Mouse (Mus musculus) stomach, embryonic 16.5 days (tissue): ENCODE measurements around the gene Gucy1b2. TPM values are rescaled to one million over a fixed set of nuclear protein-coding genes. Genes with fewer than 3 reads are reported as not detected.
A peak's percentile ranks its signal among the peaks of the same experiment; 100 is the strongest.

Experiments used
- ATAC-seq: fragments of 200-750 bp; cut with Nextera tagmentation; 2 replicates; pipeline ENCODE4 v1.8.0; 2017; ENCODE audit warnings: moderate number of reproducible peaks, moderate TSS enrichment; ENCODE audit not compliant: insufficient read depth, low FRiP score
- H3K27ac ChIP-seq: fragments of 300-500 bp; sonication (generic); 2 replicates; pipeline ENCODE4 v1.5.1; 2014; ENCODE audit warnings: low read length
- H3K27me3 ChIP-seq: fragments of 300-500 bp; sonication (generic); 2 replicates; pipeline ENCODE4 v1.6.1; 2014; ENCODE audit warnings: low read length, control low read depth, mixed read lengths; ENCODE audit not compliant: control insufficient read depth, insufficient read depth
- H3K36me3 ChIP-seq: fragments of 300-500 bp; sonication (generic); 2 replicates; pipeline ENCODE4 v1.6.1; 2014; ENCODE audit warnings: low read length; ENCODE audit not compliant: control insufficient read depth, insufficient read depth
- H3K4me1 ChIP-seq: fragments of 300-500 bp; sonication (generic); 2 replicates; pipeline ENCODE4 v1.6.1; 2014; ENCODE audit warnings: low read length, control low read depth, mixed read lengths; ENCODE audit not compliant: control insufficient read depth, insufficient read depth
- H3K4me2 ChIP-seq: fragments of 300-500 bp; sonication (generic); 2 replicates; pipeline ENCODE4 v1.6.1; 2014; ENCODE audit warnings: low read depth, low read length, mixed read lengths
- H3K4me3 ChIP-seq: fragments of 300-500 bp; sonication (generic); replicated peaks from 2 replicates; pipeline ENCODE4 v1.5.1; 2014; ENCODE audit warnings: mild to moderate bottlenecking, low read length
- H3K9ac ChIP-seq: fragments of 300-500 bp; sonication (generic); 2 replicates; pipeline ENCODE4 v1.6.1; 2014; ENCODE audit warnings: low read length
- H3K9me3 ChIP-seq: fragments of 300-500 bp; sonication (generic); replicated peaks from 2 replicates; pipeline ENCODE4 v1.6.1; 2016; ENCODE audit warnings: low read length, control low read depth; ENCODE audit not compliant: control insufficient read depth
- WGBS: fragments of 180-500 bp; shearing (Covaris S2); extraction: QIAGEN DNeasy Blood & Tissue Kit; methylation state at CpG from one replicate; pipeline ENCODE4 v1.1.7; 2014; 5-methylcytosine and 5-hydroxymethylcytosine counted together
- polyA plus RNA-seq: library from polyadenylated mRNA; unstranded; fragments of >200 nt; fragmentation: Nextera tagmentation; extraction: Ambion mirVana; gene quantifications from 2 replicates; pipeline ENCODE4 v1.2.1, GENCODE M21; 2015

Gene Gucy1b2
- polyA plus RNA-seq, 1 experiment from 2014 or later, result 0.21 TPM

- H3K27me3 ChIP-seq, result no peaks in the 10 kb centered on the region
- H3K27ac ChIP-seq, result no peak overlapping the region
- no peaks in the 10 kb centered on the region for H3K36me3 ChIP-seq
- no peak; the same call in 1 of the 2 replicates for ATAC-seq
- no peak overlapping the region for H3K4me2 ChIP-seq
- H3K9me3 ChIP-seq, result no peaks in the 10 kb centered on the region
- H3K4me3 ChIP-seq, result no peak overlapping the region
- H3K9ac ChIP-seq, result no peak overlapping the region
- WGBS, result 78% methylated on average over 3 of the region's 3 CpGs
- H3K4me1 ChIP-seq, result no peaks in the 10 kb centered on the region
These were observed 72.2 kb downstream of the Gucy1b2 start for GRCm38 (mm10) chr14:62383786-62384299.

GRCm38 (mm10) chr14:62383109-62383508 is 73.0 kb downstream of the Gucy1b2 start:
- Histone ChIP-seq H3K4me1 (no peaks in the 10 kb centered on the region), H3K27ac (no peak overlapping the region), H3K27me3 (no peaks in the 10 kb centered on the region), H3K9me3 (no peaks in the 10 kb centered on the region), H3K4me3 (no peak overlapping the region), H3K4me2 (no peak overlapping the region), H3K9ac (no peak overlapping the region), H3K36me3 (no peaks in the 10 kb centered on the region)
- 86% methylated on average over 3 of the region's 3 CpGs for WGBS
- ATAC-seq, result no peak

- H3K4me1 ChIP-seq, result no peaks in the 10 kb centered on the region
- H3K27me3 ChIP-seq, result no peaks in the 10 kb centered on the region
- 79% methylated on average over 6 of the region's 6 CpGs for WGBS
- no peak overlapping the region for H3K27ac ChIP-seq
- no peaks in the 10 kb centered on the region for H3K9me3 ChIP-seq
- no peak overlapping the region for H3K4me3 ChIP-seq
- 0 out of 2 replicates have a peak, but pooled peaks cover 3% of the 10 kb centered on the region for H3K36me3 ChIP-seq
- H3K4me2 ChIP-seq, result no peak overlapping the region
- no peak overlapping the region for H3K9ac ChIP-seq
- ATAC-seq, result no peak
These were observed 75.5 kb downstream of the Gucy1b2 start for GRCm38 (mm10) chr14:62380606-62381005.

- WGBS, result 81% methylated on average over 2 of the region's 2 CpGs
- no peak overlapping the region for H3K4me3 ChIP-seq
- no peaks in the 10 kb centered on the region for H3K27me3 ChIP-seq
- no peak for ATAC-seq
- H3K27ac ChIP-seq, result no peak overlapping the region
- no peak overlapping the region for H3K9ac ChIP-seq
- no peaks in the 10 kb centered on the region for H3K9me3 ChIP-seq
- H3K4me1 ChIP-seq, result 0 out of 2 replicates have a peak, but pooled peaks cover 6% of the 10 kb centered on the region
- H3K4me2 ChIP-seq, result no peak overlapping the region
- 0 out of 2 replicates have a peak, but pooled peaks cover 3% of the 10 kb centered on the region for H3K36me3 ChIP-seq
These were observed 76.7 kb downstream of the Gucy1b2 start for GRCm38 (mm10) chr14:62379391-62379790.

- H3K4me2 ChIP-seq, result no peak overlapping the region
- H3K9me3 ChIP-seq, result no peaks in the 10 kb centered on the region
- H3K9ac ChIP-seq, result no peak overlapping the region
- no peak overlapping the region for H3K27ac ChIP-seq
- no peaks in the 10 kb centered on the region for H3K27me3 ChIP-seq
- H3K4me1 ChIP-seq, result 0 out of 2 replicates have a peak, but pooled peaks cover 10% of the 10 kb centered on the region
- ATAC-seq, result no peak
- H3K36me3 ChIP-seq, result 0 out of 2 replicates have a peak, but pooled peaks cover 3% of the 10 kb centered on the region
- 75% methylated on average over 2 of the region's 2 CpGs for WGBS
- no peak overlapping the region for H3K4me3 ChIP-seq
These were observed 80.0 kb downstream of the Gucy1b2 start for GRCm38 (mm10) chr14:62376115-62376514.

GRCm38 (mm10) chr14:62375694-62376093 is 80.4 kb downstream of the Gucy1b2 start:
- Histone ChIP-seq H3K27me3 (no peaks in the 10 kb centered on the region), H3K27ac (no peak overlapping the region)
- ATAC-seq, result peak; percentile 71

GRCm38 (mm10) chr14:62374001-62374400 is 82.1 kb downstream of the Gucy1b2 start:
- H3K4me1 ChIP-seq, result peaks cover 13% of the 10 kb centered on the region; the same call in 1 of the 2 replicates
- 63% methylated on average over 10 of the region's 10 CpGs for WGBS
- H3K36me3 ChIP-seq, result 0 out of 2 replicates have a peak, but pooled peaks cover 3% of the 10 kb centered on the region
- no peak overlapping the region for H3K4me2 ChIP-seq
- no peak overlapping the region for H3K27ac ChIP-seq
- no peaks in the 10 kb centered on the region for H3K9me3 ChIP-seq
- no peak overlapping the region for H3K4me3 ChIP-seq
- no peak for ATAC-seq
- H3K9ac ChIP-seq, result no peak overlapping the region
- no peaks in the 10 kb centered on the region for H3K27me3 ChIP-seq

More at GRCm38 (mm10) chr14:62375694-62376093, 80.4 kb downstream of the Gucy1b2 start:
- Histone ChIP-seq H3K36me3 (0 out of 2 replicates have a peak, but pooled peaks cover 3% of the 10 kb centered on the region), H3K4me2 (no peak overlapping the region), H3K9me3 (no peaks in the 10 kb centered on the region), H3K4me1 (0 out of 2 replicates have a peak, but pooled peaks cover 10% of the 10 kb centered on the region), H3K9ac (no peak overlapping the region), H3K4me3 (no peak overlapping the region)

GRCm38 (mm10) chr14:62370819-62371218 is 85.3 kb downstream of the Gucy1b2 start:
- Histone ChIP-seq H3K4me1 (peaks cover 13% of the 10 kb centered on the region; the same call in 1 of the 2 replicates), H3K9me3 (no peaks in the 10 kb centered on the region), H3K9ac (no peak overlapping the region), H3K27ac (no peak overlapping the region), H3K4me2 (no peak overlapping the region), H3K36me3 (no peaks in the 10 kb centered on the region), H3K27me3 (no peaks in the 10 kb centered on the region), H3K4me3 (no peak overlapping the region)
- ATAC-seq, result no peak
- WGBS, result 40% methylated on average over 6 of the region's 6 CpGs

GRCm38 (mm10) chr14:62363774-62364173 is 92.3 kb downstream of the Gucy1b2 start:
- H3K9ac ChIP-seq, result no peak overlapping the region
- no peaks in the 10 kb centered on the region; the same call in 1 of the 2 replicates for H3K36me3 ChIP-seq
- H3K27me3 ChIP-seq, result no peaks in the 10 kb centered on the region
- 96% methylated on average over 2 of the region's 2 CpGs for WGBS
- no peaks in the 10 kb centered on the region for H3K9me3 ChIP-seq
- no peak for ATAC-seq
- no peak overlapping the region for H3K27ac ChIP-seq
- no peaks in the 10 kb centered on the region for H3K4me1 ChIP-seq
- H3K4me2 ChIP-seq, result no peak overlapping the region
- no peak overlapping the region for H3K4me3 ChIP-seq
